Mouse (Mus musculus): ENCODE data around the gene Yipf1. TPM values are rescaled to one million over a fixed set of nuclear protein-coding genes. Genes with fewer than 3 reads are reported as not detected.

The Yipf1 gene
- polyA plus RNA-seq, 1 experiment from 2014 or later: 35.9 TPM

DNA sequence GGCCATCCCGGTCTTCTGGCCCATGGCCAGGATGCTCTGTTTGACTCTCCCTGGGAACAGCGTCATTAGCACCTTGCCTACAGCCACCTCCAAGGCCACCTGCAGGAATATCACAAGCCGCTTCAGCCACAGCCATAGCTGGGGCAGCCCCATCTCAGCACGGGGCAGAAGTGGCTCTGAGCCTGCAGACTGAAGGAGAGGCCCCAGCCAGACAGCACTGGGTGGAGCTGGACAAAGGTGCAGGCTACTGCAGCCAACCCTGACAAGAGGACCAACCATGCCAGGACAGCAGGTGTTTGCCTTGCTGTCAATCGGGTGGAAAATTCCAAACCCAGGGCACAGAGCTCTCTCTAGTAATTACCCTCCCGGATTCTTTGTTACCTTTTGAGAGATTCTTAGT lies 7.2 kb upstream of the Yipf1 start, which contains the start of gene Dio1:
Dio1 (minus strand) TSS at position 204 of the 400 bp plus-strand sequence.
- ATAC-seq (no peak), DNase-seq (peak; percentile 28)
- peaks cover 5% of the 10 kb centered on the region for H3K4me1 ChIP-seq (ENCODE audit: insufficient read depth)
- TF ChIP-seq CTCF (IDR thresholded peaks at IDR 0.05; ENCODE audit: low read depth): no peak
- no peak for TF ChIP-seq EP300 (IDR thresholded peaks at IDR 0.05; ENCODE audit: low read depth)
- 37% methylated on average over 6 of the region's 6 CpGs for WGBS (ENCODE audit: insufficient replicate concordance)
- no peak within 1 kb of the TSS for H3K4me2 ChIP-seq (ENCODE audit: low read depth, low read length)
- no peaks in the 10 kb centered on the region for H3K9me3 ChIP-seq (ENCODE audit: low read length)
- no peak within 1 kb of the TSS for H3K9ac ChIP-seq (replicated peaks)
- no peaks in the 10 kb centered on the region for H3K27me3 ChIP-seq (ENCODE audit: insufficient read depth, low read length)
- no peaks in the 10 kb centered on the region for H3K36me3 ChIP-seq (replicated peaks; ENCODE audit: insufficient read depth, low read length)
- no peak within 1 kb of the TSS for H3K27ac ChIP-seq (ENCODE audit: low read depth)
- H3K4me3 ChIP-seq (ENCODE audit: low read depth, low read length): no peak within 1 kb of the TSS

- 5% methylated on average over 7 of the region's 7 CpGs for WGBS (ENCODE audit: insufficient replicate concordance)
- DNase-seq: no peak
Measured at GRCm38 (mm10) chr4:107314479-107314805, 279 bp downstream of the Yipf1 start.

GRCm38 (mm10) chr4:107318646-107319045 lies 4.5 kb downstream of the Yipf1 start:
- H3K9me3 ChIP-seq (ENCODE audit: low read length): no peaks in the 10 kb centered on the region
- H3K36me3 ChIP-seq (replicated peaks; ENCODE audit: insufficient read depth, low read length): peaks cover 18% of the 10 kb centered on the region
- H3K4me3 ChIP-seq (ENCODE audit: low read depth, low read length): no peak overlapping the region
- H3K4me2 ChIP-seq (ENCODE audit: low read depth, low read length): no peak overlapping the region
- 82% methylated on average over 8 of the region's 8 CpGs for WGBS (ENCODE audit: insufficient replicate concordance)
- TF ChIP-seq EP300 (IDR thresholded peaks at IDR 0.05; ENCODE audit: low read depth) (no peak), CTCF (IDR thresholded peaks at IDR 0.05; ENCODE audit: low read depth) (no peak)
- no peaks in the 10 kb centered on the region for H3K27me3 ChIP-seq (ENCODE audit: insufficient read depth, low read length)
- DNase-seq: no peak
- peaks cover 11% of the 10 kb centered on the region for H3K4me1 ChIP-seq (ENCODE audit: insufficient read depth)
- H3K27ac ChIP-seq (ENCODE audit: low read depth): no peak overlapping the region
- H3K9ac ChIP-seq (replicated peaks): no peak overlapping the region
- ATAC-seq: no peak

More at GRCm38 (mm10) chr4:107314479-107314805, 279 bp downstream of the Yipf1 start:
- peaks cover 13% of the 10 kb centered on the region; the same call in 1 of the 2 replicates for H3K36me3 ChIP-seq (replicated peaks; ENCODE audit: insufficient read depth, low read length)
- ATAC-seq: no peak
- no peaks in the 10 kb centered on the region for H3K9me3 ChIP-seq (ENCODE audit: low read length)
- H3K4me2 ChIP-seq (ENCODE audit: low read depth, low read length): peak overlapping the region; percentile 93
- H3K27ac ChIP-seq (ENCODE audit: low read depth): peak overlapping the region; percentile 69
- H3K27me3 ChIP-seq (ENCODE audit: insufficient read depth, low read length): no peaks in the 10 kb centered on the region
- TF ChIP-seq CTCF (IDR thresholded peaks at IDR 0.05; ENCODE audit: low read depth) (no peak), EP300 (IDR thresholded peaks at IDR 0.05; ENCODE audit: low read depth) (no peak)
- H3K4me1 ChIP-seq (ENCODE audit: insufficient read depth): peaks cover 15% of the 10 kb centered on the region
- H3K4me3 ChIP-seq (ENCODE audit: low read depth, low read length): peak overlapping the region; percentile 83
- H3K9ac ChIP-seq (replicated peaks): peak overlapping the region; percentile 73

DNA sequence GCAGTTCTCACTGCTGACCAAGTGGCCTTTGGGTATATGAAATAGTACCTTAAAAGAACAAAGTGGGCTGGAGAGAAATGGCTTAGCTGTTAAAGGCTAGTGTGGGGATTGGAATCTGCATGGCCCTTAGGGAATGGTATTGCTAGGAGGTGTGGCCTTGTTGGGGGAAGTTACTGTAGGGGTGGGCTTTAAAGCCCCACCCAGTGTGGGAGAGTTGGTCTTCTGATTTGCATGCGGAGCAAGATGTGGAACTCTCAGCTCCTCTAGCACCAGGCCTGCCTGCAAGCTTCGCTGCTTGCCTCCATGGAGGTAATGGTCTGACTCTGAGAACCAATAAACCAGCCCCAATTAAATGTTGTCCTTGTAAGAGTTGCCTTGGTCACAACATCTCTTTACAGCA lies 6.9 kb downstream of the Yipf1 start:
- H3K9ac ChIP-seq (replicated peaks): no peak overlapping the region
- peaks cover 31% of the 10 kb centered on the region for H3K36me3 ChIP-seq (replicated peaks; ENCODE audit: insufficient read depth, low read length)
- DNase-seq (no peak), ATAC-seq (no peak)
- no peak overlapping the region for H3K4me2 ChIP-seq (ENCODE audit: low read depth, low read length)
- no peak for TF ChIP-seq EP300 (IDR thresholded peaks at IDR 0.05; ENCODE audit: low read depth)
- no peak for TF ChIP-seq CTCF (IDR thresholded peaks at IDR 0.05; ENCODE audit: low read depth)
- 80% methylated on average over 2 of the region's 2 CpGs for WGBS (ENCODE audit: insufficient replicate concordance)
- H3K27ac ChIP-seq (ENCODE audit: low read depth): no peak overlapping the region
- H3K4me3 ChIP-seq (ENCODE audit: low read depth, low read length): no peak overlapping the region
- H3K4me1 ChIP-seq (ENCODE audit: insufficient read depth): no peaks in the 10 kb centered on the region
- no peaks in the 10 kb centered on the region for H3K9me3 ChIP-seq (ENCODE audit: low read length)
- H3K27me3 ChIP-seq (ENCODE audit: insufficient read depth, low read length): no peaks in the 10 kb centered on the region

- TF ChIP-seq CTCF (IDR thresholded peaks at IDR 0.05; ENCODE audit: low read depth) (no peak), EP300 (IDR thresholded peaks at IDR 0.05; ENCODE audit: low read depth) (no peak)
- Histone ChIP-seq H3K4me3 (ENCODE audit: low read depth, low read length) (no peak overlapping the region), H3K4me2 (ENCODE audit: low read depth, low read length) (no peak overlapping the region), H3K27ac (ENCODE audit: low read depth) (no peak overlapping the region), H3K9me3 (ENCODE audit: low read length) (no peaks in the 10 kb centered on the region), H3K27me3 (ENCODE audit: insufficient read depth, low read length) (no peaks in the 10 kb centered on the region), H3K36me3 (replicated peaks; ENCODE audit: insufficient read depth, low read length) (peaks cover 28% of the 10 kb centered on the region), H3K9ac (replicated peaks) (no peak overlapping the region), H3K4me1 (ENCODE audit: insufficient read depth) (no peaks in the 10 kb centered on the region)
- ATAC-seq (no peak), DNase-seq (no peak)
- WGBS (ENCODE audit: insufficient replicate concordance): 68% methylated on average over 2 of the region's 2 CpGs
Measured at GRCm38 (mm10) chr4:107323113-107323512, 8.9 kb downstream of the Yipf1 start.

- Histone ChIP-seq H3K9me3 (ENCODE audit: low read length) (no peaks in the 10 kb centered on the region), H3K27ac (ENCODE audit: low read depth) (no peak overlapping the region), H3K27me3 (ENCODE audit: insufficient read depth, low read length) (no peaks in the 10 kb centered on the region), H3K9ac (replicated peaks) (no peak overlapping the region), H3K36me3 (replicated peaks; ENCODE audit: insufficient read depth, low read length) (peaks cover 12% of the 10 kb centered on the region), H3K4me3 (ENCODE audit: low read depth, low read length) (no peak overlapping the region), H3K4me2 (ENCODE audit: low read depth, low read length) (no peak overlapping the region), H3K4me1 (ENCODE audit: insufficient read depth) (no peaks in the 10 kb centered on the region)
- WGBS (ENCODE audit: insufficient replicate concordance): 89% methylated on average over 8 of the region's 8 CpGs
- no peak for DNase-seq
- no peak for ATAC-seq
- TF ChIP-seq EP300 (IDR thresholded peaks at IDR 0.05; ENCODE audit: low read depth) (no peak), CTCF (IDR thresholded peaks at IDR 0.05; ENCODE audit: low read depth) (no peak)
Measured at GRCm38 (mm10) chr4:107328530-107328929, 14.4 kb downstream of the Yipf1 start.

DNA sequence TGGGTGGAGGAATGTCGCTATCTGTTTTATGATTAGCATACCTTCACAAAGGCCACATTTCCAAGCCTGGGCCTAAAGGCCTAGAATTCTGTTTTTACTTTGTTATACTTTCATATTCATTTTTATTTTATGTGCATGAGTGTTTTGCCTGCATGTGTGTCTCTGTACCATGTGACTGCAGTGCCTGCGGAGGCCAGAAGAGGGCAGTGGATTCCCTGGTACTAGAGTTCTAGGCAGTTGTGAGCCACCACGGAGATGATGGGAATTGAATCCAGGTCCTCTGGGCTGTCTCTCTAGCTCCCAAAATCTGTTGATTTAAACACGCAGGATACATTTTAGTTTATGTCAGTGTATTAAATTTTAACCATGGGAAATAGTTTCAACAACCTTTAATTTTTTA lies 19.4 kb downstream of the Yipf1 start:
- Histone ChIP-seq H3K4me3 (ENCODE audit: low read depth, low read length) (no peak overlapping the region), H3K27ac (ENCODE audit: low read depth) (no peak overlapping the region), H3K4me2 (ENCODE audit: low read depth, low read length) (no peak overlapping the region), H3K9ac (replicated peaks) (no peak overlapping the region), H3K36me3 (replicated peaks; ENCODE audit: insufficient read depth, low read length) (peaks cover 4% of the 10 kb centered on the region), H3K4me1 (ENCODE audit: insufficient read depth) (no peaks in the 10 kb centered on the region), H3K9me3 (ENCODE audit: low read length) (no peaks in the 10 kb centered on the region), H3K27me3 (ENCODE audit: insufficient read depth, low read length) (no peaks in the 10 kb centered on the region)
- 92% methylated on average over 4 of the region's 4 CpGs for WGBS (ENCODE audit: insufficient replicate concordance)
- ATAC-seq: no peak
- no peak for DNase-seq
- TF ChIP-seq EP300 (IDR thresholded peaks at IDR 0.05; ENCODE audit: low read depth): no peak
- peak; percentile 44; the same call in 1 of the 2 replicates for TF ChIP-seq CTCF (IDR thresholded peaks at IDR 0.05; ENCODE audit: low read depth)

Data from liver, postnatal 0 days (tissue).